ENCODE assay signal across 13 mouse cellular contexts in the genomic region with DNA sequence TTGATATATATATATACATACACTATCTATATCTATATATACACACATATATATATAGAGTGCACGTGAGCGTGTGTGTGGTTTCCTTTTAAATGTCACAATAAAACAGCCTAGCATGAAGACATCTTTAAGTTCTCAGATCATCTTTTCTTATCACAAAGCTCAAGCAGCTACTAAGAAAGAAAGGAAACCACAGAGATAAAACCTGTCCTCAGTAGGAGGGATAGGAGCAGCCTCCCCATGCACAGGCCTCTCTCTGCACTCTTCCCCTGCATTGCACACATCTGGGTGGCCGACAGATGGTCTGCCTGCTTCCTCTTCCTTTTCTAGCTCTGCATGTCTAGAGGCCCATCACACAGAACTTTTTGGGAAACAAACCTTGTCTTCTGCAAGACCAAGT.
DNase-seq lines count a peak whose midpoint lies in the region; ATAC-seq and TF ChIP-seq lines count a peak whose summit lies in the region.
"Had no signal": no experiment of that assay in that cellular context is flagged by ENCODE, and none has a peak within 500 bp of the region (broad histone marks: within the 10 kb centered on the region; RNA-seq: fewer than 3 reads in every experiment).

No protein-coding gene starts in this region.

- peak; percentile 35; the same call in 1 of the 2 replicates for ATAC-seq in stomach, embryonic 15.5 days (ENCODE audit: insufficient read depth, low FRiP score, low read depth)
- ATAC-seq in stomach, postnatal 0 days (ENCODE audit: low FRiP score, low TSS enrichment), result no peak
- ATAC-seq in liver, embryonic 12.5 days, result peak; percentile 91
- no peak for ATAC-seq in forebrain, embryonic 14.5 days

- no peak overlapping the region for H3K4me2 ChIP-seq in stomach, embryonic 15.5 days
- no peak overlapping the region for H3K4me2 ChIP-seq in stomach, postnatal 0 days (replicated peaks; ENCODE audit: low read depth)
- H3K4me2 ChIP-seq in liver, embryonic 12.5 days, result peak overlapping the region; percentile 41
- no peak overlapping the region for H3K4me2 ChIP-seq in forebrain, embryonic 14.5 days (ENCODE audit: low read length)
- H3K4me2 ChIP-seq: forebrain, embryonic 12.5 days had no signal

- TF ChIP-seq CTCF in stomach, postnatal 0 days (IDR thresholded peaks at IDR 0.05; ENCODE audit: low read depth), result no peak

- H3K4me3 ChIP-seq in stomach, embryonic 15.5 days (replicated peaks), result no peak overlapping the region
- no peak overlapping the region for H3K4me3 ChIP-seq in stomach, postnatal 0 days (ENCODE audit: low read depth, low read length)
- H3K4me3 ChIP-seq in liver, embryonic 12.5 days, result no peak overlapping the region
- H3K4me3 ChIP-seq in forebrain, embryonic 14.5 days (ENCODE audit: low read depth, low read length), result no peak overlapping the region
- H3K4me3 ChIP-seq: forebrain, embryonic 12.5 days had no signal

- H3K27ac ChIP-seq in stomach, embryonic 15.5 days, result no peak overlapping the region
- no peak overlapping the region for H3K27ac ChIP-seq in stomach, postnatal 0 days (replicated peaks)
- peak overlapping the region; percentile 80 for H3K27ac ChIP-seq in liver, embryonic 12.5 days
- H3K27ac ChIP-seq in forebrain, embryonic 14.5 days (ENCODE audit: low read depth, low read length), result no peak overlapping the region
- H3K27ac ChIP-seq: forebrain, embryonic 12.5 days; macrophage had no signal

- no peaks in the 10 kb centered on the region for H3K4me1 ChIP-seq in stomach, embryonic 15.5 days
- no peaks in the 10 kb centered on the region for H3K4me1 ChIP-seq in stomach, postnatal 0 days (replicated peaks; ENCODE audit: control insufficient read depth, insufficient read depth)
- peaks cover 58% of the 10 kb centered on the region for H3K4me1 ChIP-seq in liver, embryonic 12.5 days
- no peaks in the 10 kb centered on the region for H3K4me1 ChIP-seq in forebrain, embryonic 14.5 days (ENCODE audit: control insufficient read depth, insufficient read depth, low read length)
- H3K4me1 ChIP-seq: forebrain, embryonic 12.5 days had no signal

- no peak for TF ChIP-seq EP300 in stomach, postnatal 0 days (optimal IDR thresholded peaks at IDR 0.05)

- no peak for DNase-seq in stomach, postnatal 0 days (ENCODE audit: low spot score)
- peak; percentile 17 to 59 for DNase-seq in spleen, postnatal 10 days (ENCODE audit: low spot score in 2 of 2)
- no peak for DNase-seq in adrenal gland, postnatal 25 days
- DNase-seq in embryo, embryonic 10 days (ENCODE audit: low spot score), result no peak
- DNase-seq in forebrain, embryonic 14.5 days (ENCODE audit: low spot score), result no peak
- DNase-seq in layer of hippocampus, postnatal 36 days, result no peak
- DNase-seq: gastrocnemius, postnatal 25 days; heart, postnatal 36 days; layer of hippocampus, adult 9-11 months had no signal

- H3K9ac ChIP-seq in stomach, embryonic 15.5 days, result no peak overlapping the region
- no peak overlapping the region for H3K9ac ChIP-seq in stomach, postnatal 0 days (ENCODE audit: low read length)
- peak overlapping the region; percentile 25; the same call in 1 of the 2 replicates for H3K9ac ChIP-seq in liver, embryonic 12.5 days
- no peak overlapping the region for H3K9ac ChIP-seq in forebrain, embryonic 14.5 days (ENCODE audit: low read length)
- H3K9ac ChIP-seq: forebrain, embryonic 12.5 days had no signal

- H3K36me3 ChIP-seq in stomach, embryonic 15.5 days, result no peaks in the 10 kb centered on the region
- no peaks in the 10 kb centered on the region for H3K36me3 ChIP-seq in stomach, postnatal 0 days (ENCODE audit: control insufficient read depth, insufficient read depth, low read length)
- H3K36me3 ChIP-seq in liver, embryonic 12.5 days, result no peaks in the 10 kb centered on the region
- no peaks in the 10 kb centered on the region for H3K36me3 ChIP-seq in forebrain, embryonic 14.5 days (ENCODE audit: control insufficient read depth, insufficient read depth, low read length)
- H3K36me3 ChIP-seq: forebrain, embryonic 12.5 days had no signal

- 71% methylated on average over 3 of the region's 3 CpGs for WGBS in stomach, embryonic 15.5 days
- 75% methylated on average over 3 of the region's 3 CpGs for WGBS in stomach, postnatal 0 days
- WGBS in liver, embryonic 12.5 days (ENCODE audit: insufficient replicate concordance), result 13% methylated on average over 3 of the region's 3 CpGs
- 84% methylated on average over 3 of the region's 3 CpGs for WGBS in forebrain, embryonic 14.5 days

- no peaks in the 10 kb centered on the region for H3K9me3 ChIP-seq in stomach, embryonic 15.5 days
- H3K9me3 ChIP-seq in stomach, postnatal 0 days (ENCODE audit: control insufficient read depth, low read length), result no peaks in the 10 kb centered on the region
- H3K9me3 ChIP-seq in liver, embryonic 12.5 days (replicated peaks), result no peaks in the 10 kb centered on the region
- no peaks in the 10 kb centered on the region for H3K9me3 ChIP-seq in forebrain, embryonic 14.5 days (replicated peaks; ENCODE audit: control insufficient read depth, low read length)
- H3K9me3 ChIP-seq: forebrain, embryonic 12.5 days had no signal

- H3K27me3 ChIP-seq in stomach, embryonic 15.5 days (replicated peaks), result no peaks in the 10 kb centered on the region
- H3K27me3 ChIP-seq in stomach, postnatal 0 days (ENCODE audit: control insufficient read depth, insufficient read depth, low read length), result no peaks in the 10 kb centered on the region
- no peaks in the 10 kb centered on the region for H3K27me3 ChIP-seq in liver, embryonic 12.5 days (replicated peaks)
- no peaks in the 10 kb centered on the region for H3K27me3 ChIP-seq in forebrain, embryonic 14.5 days (replicated peaks; ENCODE audit: control insufficient read depth, insufficient read depth, low read length)
- H3K27me3 ChIP-seq: forebrain, embryonic 12.5 days had no signal

Comparison
In these comparisons a context has a peak if more than half of its experiments do, and no peak if none do; other contexts are left out.
1. ATAC-seq: peak in stomach, embryonic 15.5 days (single experiment) and liver, embryonic 12.5 days (single experiment); none in stomach, postnatal 0 days (single experiment) and forebrain, embryonic 14.5 days (single experiment).
2. DNase-seq: peak in spleen, postnatal 10 days (2 of 2); none in stomach, postnatal 0 days (single experiment), adrenal gland, postnatal 25 days (single experiment), embryo, embryonic 10 days (single experiment), forebrain, embryonic 14.5 days (single experiment) and layer of hippocampus, postnatal 36 days (0 of 2).